Mouse (Mus musculus): ENCODE results near the gene Mapk8ip2.

DNA sequence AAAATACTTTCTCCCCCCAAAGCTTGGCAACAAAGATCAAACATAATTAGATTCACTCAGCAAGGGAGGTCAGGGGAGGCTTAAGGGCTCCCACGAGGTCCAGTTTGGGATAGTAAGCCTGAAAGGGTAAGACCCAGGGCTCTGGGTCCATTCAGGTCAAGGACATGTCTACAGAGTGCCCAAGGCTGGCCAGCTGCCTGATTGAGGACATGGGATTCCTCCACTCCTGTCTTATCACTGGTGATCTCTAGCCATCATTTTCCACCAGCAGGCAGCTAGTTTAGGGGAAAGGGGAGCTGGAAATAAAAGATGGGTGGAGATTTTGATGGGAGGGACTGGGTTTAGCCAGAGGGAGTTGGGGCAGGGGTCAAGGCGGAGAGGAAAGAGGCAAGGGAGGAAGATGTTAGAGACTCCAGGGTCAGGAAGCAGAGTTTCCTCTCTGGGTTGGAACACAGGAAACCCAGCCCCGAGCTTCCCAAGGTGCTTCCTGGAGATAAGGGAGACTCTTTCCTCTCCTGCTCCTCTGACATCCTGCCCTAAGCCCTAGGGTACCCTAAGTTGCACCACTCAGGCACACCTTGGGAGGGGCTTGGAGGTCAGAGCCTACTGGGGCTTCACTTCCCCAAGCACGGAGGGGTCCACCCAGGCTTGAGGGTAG is 43.8 kb downstream of the Mapk8ip2 start:
- TF ChIP-seq POLR2A (IDR thresholded peaks at IDR 0.05; ENCODE audit: control insufficient read depth, extremely low read depth, insufficient read depth, low read length, poor library complexity) (no peak), CTCF (IDR thresholded peaks at IDR 0.05; ENCODE audit: borderline replicate concordance, control insufficient read depth, extremely low read depth, insufficient read depth, low read length, poor library complexity) (no peak)
